Mouse (Mus musculus): ENCODE results near the gene Cd2ap.
A peak's percentile ranks its signal among the peaks of the same experiment; 100 is the strongest.

Cd2ap gene

GRCm38 (mm10) chr17:42863186-42863585, 13.3 kb downstream of the Cd2ap start:
- DNase-seq (ENCODE audit: low read depth in 2 of 2, low spot score in 2 of 2) = no peak

GRCm38 (mm10) chr17:42860370-42860769, 16.1 kb downstream of the Cd2ap start:
- peak in 1 of 2 experiments; percentile 6 for DNase-seq (ENCODE audit: low read depth in 2 of 2, low spot score in 2 of 2)

GRCm38 (mm10) chr17:42857506-42857905, 19.0 kb downstream of the Cd2ap start:
- no peak for DNase-seq (ENCODE audit: low read depth in 2 of 2, low spot score in 2 of 2)

- no peak for DNase-seq (ENCODE audit: low read depth in 2 of 2, low spot score in 2 of 2)
Measured at GRCm38 (mm10) chr17:42847108-42847507, 29.4 kb downstream of the Cd2ap start.

- DNase-seq (ENCODE audit: low read depth in 2 of 2, low spot score in 2 of 2) = no peak
Measured at GRCm38 (mm10) chr17:42837193-42837592, 39.3 kb downstream of the Cd2ap start.

GRCm38 (mm10) chr17:42822787-42823186, 53.7 kb downstream of the Cd2ap start:
- DNase-seq (ENCODE audit: low read depth in 2 of 2, low spot score in 2 of 2) = no peak

GRCm38 (mm10) chr17:42815374-42815773, 61.1 kb downstream of the Cd2ap start:
- DNase-seq (ENCODE audit: low read depth in 2 of 2, low spot score in 2 of 2) = no peak

GRCm38 (mm10) chr17:42792412-42792975, 84.0 kb downstream of the Cd2ap start:
- no peak for DNase-seq (ENCODE audit: low read depth in 2 of 2, low spot score in 2 of 2)

- DNase-seq (ENCODE audit: low read depth in 2 of 2, low spot score in 2 of 2) = no peak
Measured at GRCm38 (mm10) chr17:42790787-42791186, 85.7 kb downstream of the Cd2ap start.

GRCm38 (mm10) chr17:42789723-42790122, 86.7 kb downstream of the Cd2ap start:
- DNase-seq (ENCODE audit: low read depth in 2 of 2, low spot score in 2 of 2) = no peak

GRCm38 (mm10) chr17:42788686-42789453, 87.6 kb downstream of the Cd2ap start:
- no peak for DNase-seq (ENCODE audit: low read depth in 2 of 2, low spot score in 2 of 2)

GRCm38 (mm10) chr17:42782156-42782757, 94.2 kb downstream of the Cd2ap start:
- peak; percentile 10 to 34 for DNase-seq (ENCODE audit: low read depth in 2 of 2, low spot score in 2 of 2)

- DNase-seq (ENCODE audit: low read depth in 2 of 2, low spot score in 2 of 2) = no peak
Measured at GRCm38 (mm10) chr17:42753791-42754190, 122.7 kb downstream of the Cd2ap start.

GRCm38 (mm10) chr17:42752173-42752572, 124.3 kb downstream of the Cd2ap start:
- no peak for DNase-seq (ENCODE audit: low read depth in 2 of 2, low spot score in 2 of 2)

- DNase-seq (ENCODE audit: low read depth in 2 of 2, low spot score in 2 of 2) = no peak
Measured at GRCm38 (mm10) chr17:42745657-42746420, 130.6 kb downstream of the Cd2ap start.

Measured in CD8-positive naive resting alpha-beta T cell, adult 2 months (primary cell).